Mouse (Mus musculus): ENCODE data around the gene Tubb2a. TPM values are rescaled to one million over a fixed set of nuclear protein-coding genes. Genes with fewer than 3 reads are reported as not detected.
A peak's percentile ranks its signal among the peaks of the same experiment; 100 is the strongest.

Gene Tubb2a
- total RNA-seq, 4 experiments from 2014 or later: 3.9 to 8.6 (median 5.4) TPM

DNA sequence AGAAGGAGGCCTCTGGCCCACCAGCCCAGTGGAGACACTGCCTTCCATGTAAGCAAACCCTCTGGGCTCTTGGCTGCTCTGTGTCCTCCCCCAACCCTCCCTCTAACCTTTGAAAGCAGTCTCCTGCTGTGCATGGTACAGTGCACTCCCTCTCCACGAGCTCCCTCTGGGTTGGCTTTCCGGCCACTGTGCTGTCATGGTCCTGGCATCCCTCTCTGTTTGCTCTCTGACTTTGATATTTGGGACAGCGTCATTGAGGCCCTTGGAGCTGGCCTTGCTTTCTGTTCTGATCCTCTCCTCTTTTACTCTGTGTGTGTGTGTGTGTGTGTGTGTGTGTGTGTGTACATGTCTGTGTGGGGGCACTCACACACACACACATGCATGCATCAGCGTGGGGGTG lies 23.4 kb downstream of the Tubb2a start:
- DNase-seq (ENCODE audit: low spot score in 2 of 2): no peak

DNA sequence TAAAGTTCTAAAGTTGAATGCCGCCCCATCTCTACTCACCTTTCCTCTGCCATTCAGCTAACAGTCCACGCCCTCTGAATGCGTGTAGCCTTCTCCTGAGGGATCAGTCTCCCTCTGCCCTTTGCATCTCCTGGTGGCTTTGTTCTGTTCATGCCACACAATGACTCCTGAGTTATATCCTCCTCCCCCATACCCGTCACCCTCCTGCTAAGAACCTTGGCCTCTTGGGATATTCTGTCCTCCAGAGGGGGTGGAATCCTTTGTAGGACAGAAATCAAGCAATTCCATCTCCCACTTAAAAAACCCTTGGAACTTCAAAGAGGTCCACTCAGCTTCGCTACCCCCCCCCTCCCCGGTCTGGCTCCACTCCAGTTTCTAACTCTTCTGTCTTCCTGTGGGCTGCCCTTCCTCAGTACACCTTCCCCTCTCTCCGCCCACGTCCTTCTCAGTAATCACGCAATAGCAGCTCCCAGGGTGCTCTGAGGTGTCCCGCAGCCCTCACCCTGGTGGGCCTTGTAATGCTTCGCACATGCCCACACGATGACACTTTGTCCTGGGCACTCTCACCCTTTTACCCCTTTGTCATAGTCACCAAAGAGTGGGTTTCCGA lies 24.0 kb downstream of the Tubb2a start:
- DNase-seq (ENCODE audit: low spot score in 2 of 2): no peak

DNA sequence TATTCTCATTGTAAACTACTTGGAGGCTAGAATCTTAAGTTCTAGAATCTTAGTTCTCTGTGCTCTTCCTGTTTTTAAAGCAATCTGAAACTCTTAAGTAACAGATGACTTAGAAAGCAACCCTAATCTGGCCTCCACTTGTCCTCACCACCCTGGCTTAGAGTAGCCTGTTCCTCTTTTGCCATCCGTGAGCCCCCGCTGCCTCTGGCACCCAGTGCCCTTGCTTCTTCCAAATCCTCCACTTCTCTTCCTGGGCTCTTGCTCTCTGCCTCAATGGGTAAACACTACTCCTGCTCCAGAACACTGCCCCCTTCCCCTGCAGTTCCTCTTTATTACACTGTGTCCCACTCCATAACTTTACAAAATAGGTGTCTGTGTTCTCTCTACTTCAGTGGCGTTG lies 26.1 kb downstream of the Tubb2a start:
- DNase-seq (ENCODE audit: low spot score in 2 of 2): no peak

DNA sequence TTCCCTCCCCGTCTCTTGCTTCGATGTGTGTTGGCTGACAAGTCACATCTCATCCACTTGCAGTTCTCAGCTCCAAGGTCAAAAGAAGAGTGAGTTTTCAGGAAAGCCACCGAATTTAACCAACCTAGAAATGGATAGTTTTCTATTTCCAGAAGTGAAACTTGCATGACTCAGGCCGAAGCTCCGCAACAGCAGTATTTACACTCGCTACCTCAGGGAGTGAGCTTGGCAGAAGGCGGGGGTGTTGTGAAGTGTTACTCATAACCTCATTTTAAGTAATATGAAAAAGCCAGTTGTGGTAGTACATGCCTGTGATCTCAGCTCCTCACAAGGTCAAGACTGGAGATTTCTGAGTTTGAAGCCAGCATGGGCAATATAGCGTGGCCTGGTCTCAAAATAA lies 27.3 kb downstream of the Tubb2a start:
- DNase-seq (ENCODE audit: low spot score in 2 of 2): no peak

DNA sequence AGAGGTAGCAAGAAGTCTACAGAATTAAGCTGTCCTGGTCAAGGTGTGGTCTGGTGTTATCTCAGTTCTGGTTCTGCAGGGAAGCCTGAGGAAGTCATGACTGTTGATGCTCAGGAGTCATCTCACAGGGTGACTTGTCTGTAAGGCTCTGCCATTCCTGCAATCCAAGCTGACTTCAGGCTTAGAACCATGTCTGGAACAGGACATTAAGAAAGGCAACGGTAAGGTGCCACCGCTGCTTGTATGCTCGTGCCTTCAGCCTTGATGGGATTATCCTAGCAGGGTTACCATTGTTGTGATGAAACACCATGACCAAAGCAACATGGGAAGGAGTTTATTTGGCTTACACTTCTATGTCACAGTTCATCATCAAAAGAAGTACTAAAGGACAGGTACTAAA lies 30.3 kb downstream of the Tubb2a start:
- no peak for DNase-seq (ENCODE audit: low spot score in 2 of 2)

DNA sequence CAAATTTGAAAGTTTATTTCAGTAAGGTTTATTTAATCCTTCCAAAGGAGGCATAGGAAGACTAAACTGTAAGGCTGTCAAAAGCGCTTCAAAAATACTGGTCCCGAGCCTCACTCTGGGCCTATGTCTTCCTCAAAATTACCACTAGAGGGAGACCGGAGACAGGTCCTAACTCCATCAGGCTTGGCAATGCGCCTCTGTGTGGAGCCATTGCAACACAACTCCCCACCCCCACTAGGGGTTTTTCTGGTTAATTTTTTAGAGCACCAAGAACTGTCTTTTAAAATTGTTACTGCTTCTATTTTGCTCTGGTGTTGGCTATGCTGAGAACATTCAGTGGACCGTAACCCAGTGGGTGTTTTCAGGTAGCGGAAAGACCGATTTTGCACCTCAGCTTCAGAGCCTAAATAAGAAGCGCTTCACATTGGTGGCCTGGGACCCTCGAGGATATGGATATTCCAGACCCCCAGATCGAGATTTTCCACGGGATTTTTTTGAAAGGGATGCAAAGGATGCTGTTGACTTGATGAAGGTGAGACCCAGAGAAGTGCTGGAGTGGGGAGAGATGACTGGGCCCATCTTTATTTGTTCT lies 31.3 kb downstream of the Tubb2a start:
- DNase-seq (ENCODE audit: low spot score in 2 of 2): peak; percentile 58 to 68

DNA sequence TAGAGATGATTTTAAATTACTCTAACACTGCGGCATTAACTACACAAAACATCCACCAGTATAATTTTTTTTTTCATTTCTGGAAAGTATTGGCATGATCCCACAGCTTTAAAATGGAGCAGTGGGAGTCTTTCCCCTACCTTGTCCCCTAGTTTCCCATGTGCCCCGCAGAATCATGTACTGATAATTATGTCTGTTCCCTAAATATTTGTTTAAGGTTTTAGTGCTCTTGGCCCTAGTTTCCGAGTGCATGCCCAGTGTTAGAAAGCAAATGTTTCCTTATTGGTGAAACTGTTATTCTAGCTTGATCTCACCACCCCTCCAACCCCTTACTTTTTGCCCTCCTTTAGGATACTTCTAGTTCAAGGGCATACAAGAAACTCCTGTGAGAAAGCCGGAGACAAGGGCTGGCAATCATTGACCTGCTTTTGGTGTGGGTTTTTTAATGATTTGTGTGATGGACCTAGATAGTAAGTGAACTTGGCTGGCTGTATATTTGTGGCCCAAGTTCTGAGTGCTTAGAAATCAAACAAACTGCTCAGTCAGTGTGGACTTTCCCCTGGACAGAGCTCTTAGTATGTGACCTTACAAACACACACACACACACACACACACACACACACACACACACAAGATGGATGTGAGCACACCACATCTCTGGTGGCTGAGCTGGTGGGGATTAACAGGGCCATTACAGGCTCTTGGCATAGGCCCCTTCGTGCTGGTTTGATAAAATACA lies 32.1 kb downstream of the Tubb2a start:
- no peak for DNase-seq (ENCODE audit: low spot score in 2 of 2)

DNA sequence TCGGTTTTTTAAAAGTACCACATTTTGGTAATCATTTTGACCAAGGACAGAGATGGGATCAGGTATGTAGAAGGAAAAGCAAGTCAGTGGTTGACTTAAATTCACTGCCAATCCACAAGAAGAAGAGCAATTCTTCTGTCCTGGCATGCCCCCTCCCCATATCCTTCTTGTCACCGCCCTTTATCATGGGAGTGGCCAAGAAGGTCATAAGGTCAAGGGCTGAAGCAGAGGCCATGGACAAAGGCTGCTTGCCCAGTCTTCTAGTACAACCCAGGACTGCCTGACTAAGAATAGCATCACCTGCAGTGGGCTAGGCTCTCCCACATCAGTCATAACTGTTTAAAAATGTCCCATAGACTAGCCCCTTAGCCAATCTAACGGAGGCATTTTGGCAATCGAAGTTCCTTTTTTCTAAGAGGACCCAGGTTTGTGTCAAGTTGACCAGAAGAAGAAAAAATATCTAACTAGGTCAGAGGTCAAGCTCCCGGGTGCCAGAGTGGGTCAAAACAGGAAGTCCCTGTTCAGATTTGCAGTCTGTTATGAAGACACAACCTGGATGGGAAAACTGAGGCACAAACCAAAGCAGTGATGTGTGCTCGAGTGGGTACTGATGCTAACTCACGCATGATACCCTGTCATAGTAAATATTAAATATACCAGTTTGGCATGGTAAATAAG lies 34.0 kb downstream of the Tubb2a start:
- no peak for DNase-seq (ENCODE audit: low spot score in 2 of 2)

DNA sequence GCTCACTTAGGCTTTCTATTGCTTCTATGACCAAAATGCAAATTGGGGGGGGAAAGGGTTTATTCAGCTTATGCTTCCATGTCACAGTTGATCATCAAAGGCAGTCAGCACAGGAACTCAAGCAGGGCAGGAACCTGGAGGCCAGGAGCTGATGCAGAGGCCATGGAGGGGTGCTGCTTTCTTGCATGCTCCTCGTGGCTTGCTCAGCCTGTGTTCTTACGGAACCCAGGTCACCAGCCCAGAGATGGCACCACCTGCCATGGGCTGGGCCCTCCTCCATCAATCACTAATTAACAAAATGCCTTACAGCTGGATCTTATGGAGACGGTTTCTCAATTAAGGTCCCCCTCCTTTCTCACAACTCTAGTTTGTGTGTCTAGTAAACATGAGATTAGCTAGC lies 37.7 kb downstream of the Tubb2a start:
- no peak for DNase-seq (ENCODE audit: low spot score in 2 of 2)

DNA sequence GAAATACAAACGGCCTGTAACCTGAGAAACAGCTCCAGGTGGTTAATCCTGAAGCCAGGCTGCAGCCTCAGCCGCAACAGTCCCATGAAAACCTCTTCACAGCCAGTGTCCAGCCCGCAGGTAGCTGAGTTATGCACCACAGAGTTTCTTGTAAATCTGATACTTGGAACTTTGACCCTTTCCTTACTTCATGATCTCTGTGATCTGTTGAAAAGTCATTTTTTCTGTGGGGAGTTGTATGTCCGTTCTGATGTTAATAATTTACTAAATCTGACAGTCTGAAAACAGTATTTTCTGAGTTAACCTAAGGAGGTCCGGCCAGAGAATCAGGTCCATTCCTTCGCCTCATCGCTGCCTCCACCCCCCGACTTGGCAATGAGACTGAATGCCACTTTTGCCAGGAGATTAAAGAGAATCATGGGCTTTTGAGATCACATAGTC lies 38.9 kb downstream of the Tubb2a start:
- DNase-seq (ENCODE audit: low spot score in 2 of 2): no peak

DNA sequence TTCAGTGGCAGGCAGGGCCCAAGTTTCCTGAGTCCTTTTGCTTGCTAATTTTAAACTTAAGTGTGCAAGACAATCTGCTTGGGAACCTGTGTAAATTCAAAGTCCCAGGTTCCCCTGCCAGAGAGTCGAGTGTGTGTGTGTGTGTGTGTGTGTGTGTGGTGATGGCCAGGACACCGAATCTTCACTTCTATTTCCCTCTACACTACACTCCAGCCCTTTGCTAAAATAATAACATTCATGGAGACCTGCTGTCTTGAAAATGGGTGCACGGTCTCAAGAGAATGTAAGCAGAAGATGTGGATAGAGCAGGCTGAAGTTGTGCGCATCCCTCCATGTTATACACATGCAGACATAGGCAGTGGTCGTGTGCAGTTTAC lies 39.8 kb downstream of the Tubb2a start:
- DNase-seq (ENCODE audit: low spot score in 2 of 2): no peak

DNA sequence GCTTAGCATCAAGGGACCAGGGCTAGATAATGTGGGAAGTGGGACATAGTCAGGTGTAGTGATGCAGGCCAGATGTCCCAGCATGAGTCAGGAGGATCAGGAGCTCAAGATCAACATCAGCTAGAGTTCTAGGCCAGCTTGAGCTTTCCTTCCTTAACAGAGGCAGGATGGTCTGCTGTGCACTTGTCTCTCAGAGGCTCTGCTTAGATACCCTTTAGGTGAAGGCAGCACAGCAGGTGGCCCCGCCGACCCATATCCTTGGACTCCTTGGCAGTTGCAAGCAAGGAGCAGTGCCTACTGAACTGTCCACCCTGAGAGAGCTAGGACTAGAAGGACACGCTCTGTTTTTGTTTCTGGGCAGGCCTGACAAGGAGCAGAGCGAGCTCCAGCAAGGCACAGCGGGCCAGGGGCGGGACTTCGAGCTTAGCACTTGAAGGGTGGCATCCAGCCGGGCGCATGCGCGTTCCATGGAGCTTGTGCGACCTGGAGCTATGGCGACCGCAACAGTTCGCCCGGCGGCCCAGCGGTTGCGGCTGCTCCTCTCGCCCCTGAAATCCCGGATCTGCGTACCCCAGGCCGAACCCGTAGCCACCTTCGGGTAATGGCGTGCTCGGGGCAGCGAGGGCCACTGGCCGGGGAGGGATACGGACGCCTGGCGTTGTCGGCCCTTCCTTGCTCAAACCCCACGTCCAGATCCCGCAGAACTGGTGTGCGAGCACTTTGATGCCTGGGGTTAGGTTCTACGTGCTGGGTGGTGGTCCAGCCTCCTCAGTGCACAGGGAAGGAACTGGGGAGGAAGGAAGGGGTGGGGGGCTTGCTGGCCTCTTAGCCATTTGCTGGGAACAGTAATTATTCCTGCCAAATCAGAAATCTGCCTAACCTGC lies 40.4 kb downstream of the Tubb2a start, which contains the start of gene Bphl:
Gene Bphl, plus strand, starts transcription at position 426 of the 884 bp plus-strand sequence.
- DNase-seq (ENCODE audit: low spot score in 2 of 2): peak; percentile 85 to 89

DNA sequence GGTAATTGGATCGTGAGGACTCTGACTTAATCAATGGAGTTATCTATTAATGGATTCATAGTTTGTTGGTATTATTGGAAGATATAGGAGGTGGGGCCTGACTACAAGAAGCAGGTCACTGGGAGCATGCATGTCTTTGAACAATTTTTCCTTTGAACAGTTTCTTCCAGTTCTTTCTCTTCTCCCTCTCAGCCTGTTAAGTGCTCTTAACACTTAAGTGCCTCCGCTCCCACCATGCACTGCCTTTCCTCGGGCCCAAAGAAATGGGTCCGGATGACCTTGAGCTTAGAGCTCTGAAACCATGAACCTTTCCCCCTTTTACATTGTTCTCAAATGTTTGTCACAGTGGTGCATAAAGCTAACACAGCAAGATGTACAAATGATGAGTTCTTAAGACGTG lies 41.1 kb downstream of the Tubb2a start:
- DNase-seq (ENCODE audit: low spot score in 2 of 2): no peak

DNA sequence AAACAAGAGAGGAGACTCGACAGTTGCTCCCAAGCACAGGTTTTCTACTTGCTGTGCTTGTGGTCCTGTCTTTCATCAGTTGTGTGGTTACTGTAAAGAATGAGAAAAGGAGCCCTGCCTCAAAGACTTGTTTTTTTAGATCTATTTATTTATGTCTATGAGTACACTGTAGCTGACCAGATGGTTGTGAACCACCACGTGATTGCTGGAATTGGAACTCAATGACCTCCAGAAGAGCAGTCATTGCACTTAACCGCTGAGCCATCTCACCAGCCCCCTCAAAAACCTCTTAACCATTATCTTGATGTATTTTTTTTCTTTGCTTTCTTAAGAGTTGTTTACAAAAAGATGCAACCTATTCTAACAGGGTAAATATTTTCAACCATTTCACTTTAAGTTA lies 42.4 kb downstream of the Tubb2a start:
- DNase-seq (ENCODE audit: low spot score in 2 of 2): no peak

DNA sequence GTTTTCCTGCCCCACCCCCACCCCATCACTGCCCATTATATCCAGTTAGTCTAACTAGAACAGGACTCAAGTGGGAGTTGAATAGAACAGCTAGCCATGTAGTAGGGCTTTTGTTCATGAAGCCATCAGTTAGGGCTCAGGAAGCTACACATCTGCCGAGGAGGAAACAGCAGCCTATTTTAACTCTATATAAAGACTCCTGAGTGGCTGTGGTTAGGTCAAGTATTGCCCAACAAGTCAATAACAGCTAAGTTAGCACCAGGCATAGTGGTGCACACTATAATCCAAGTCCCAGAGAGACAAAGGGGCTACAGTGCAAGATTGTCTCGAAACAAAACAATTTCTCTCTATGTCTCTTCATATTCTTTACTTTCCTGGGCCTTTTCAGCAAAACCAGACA lies 45.8 kb downstream of the Tubb2a start:
- DNase-seq (ENCODE audit: low spot score in 2 of 2): no peak

Other genes with a start within 250 kb of the Tubb2a start
- gene Serpinb6e, start 234.6 kb downstream of the Tubb2a start, total RNA-seq (2022): not detected
- under 1 TPM in 3 of 4 experiments, not detected in 1; 0.36 to 0.56 (median 0.53) TPM for gene Serpinb6c, start 172.3 kb downstream of the Tubb2a start, total RNA-seq (2022)
- 10 to 100 TPM; 14.0 to 16.6 (median 15.0) TPM for gene Nqo2, start 113.3 kb downstream of the Tubb2a start, total RNA-seq (2022)
- 1 to 10 TPM; 2.3 to 3.6 (median 3.0) TPM for gene Ripk1, start 75.6 kb downstream of the Tubb2a start, total RNA-seq (2022)
- gene Serpinb6a, start 75.2 kb downstream of the Tubb2a start, total RNA-seq (2022): 100 to 1,000 TPM; 146 to 334 (median 250) TPM
- gene Bphl, start 40.4 kb downstream of the Tubb2a start, total RNA-seq (2022): 10 to 100 TPM; 25.7 to 38.7 (median 28.8) TPM
- 1 to 10 TPM in 2 of 4 experiments, under 1 TPM in 2; 0.63 to 1.8 (median 1.3) TPM for gene Tubb2b, start 52.5 kb upstream of the Tubb2a start, total RNA-seq (2022)
- gene Psmg4, start 85.0 kb upstream of the Tubb2a start, total RNA-seq (2022): 10 to 100 TPM; 13.9 to 19.7 (median 16.9) TPM

Measured in gastrocnemius, adult 8-10 months (tissue).